Mouse (Mus musculus) spleen, adult 18-20 months (tissue): ENCODE measurements around the gene Sh2b1.

Experiments used
- DNase-seq, 2 experiments: peaks; one replicate each; pipeline ENCODE4 v3.0.0; 2022; ENCODE audit warnings: mixed read lengths in 2 of 2

The Sh2b1 gene

DNA sequence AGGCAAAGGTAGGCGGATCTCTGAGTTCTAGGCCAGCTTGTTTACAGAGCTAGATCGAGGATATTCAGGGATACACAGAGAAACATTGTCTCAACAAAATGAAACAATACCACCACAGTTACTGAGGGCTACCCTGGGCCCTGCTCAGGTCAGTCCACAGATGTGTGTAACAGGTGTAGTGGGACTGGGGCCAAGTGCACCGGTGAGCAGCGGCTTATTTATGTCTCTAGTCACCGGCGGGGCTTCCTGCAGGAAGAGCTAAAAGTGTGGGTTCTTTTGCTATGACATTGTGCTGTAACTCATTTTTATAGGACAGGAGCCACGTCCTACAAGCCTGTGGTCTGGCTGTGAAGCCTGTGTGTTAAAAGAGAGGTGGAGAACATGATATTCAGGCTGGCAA, 21.4 kb downstream of the Sh2b1 start:
- no peak for DNase-seq

DNA sequence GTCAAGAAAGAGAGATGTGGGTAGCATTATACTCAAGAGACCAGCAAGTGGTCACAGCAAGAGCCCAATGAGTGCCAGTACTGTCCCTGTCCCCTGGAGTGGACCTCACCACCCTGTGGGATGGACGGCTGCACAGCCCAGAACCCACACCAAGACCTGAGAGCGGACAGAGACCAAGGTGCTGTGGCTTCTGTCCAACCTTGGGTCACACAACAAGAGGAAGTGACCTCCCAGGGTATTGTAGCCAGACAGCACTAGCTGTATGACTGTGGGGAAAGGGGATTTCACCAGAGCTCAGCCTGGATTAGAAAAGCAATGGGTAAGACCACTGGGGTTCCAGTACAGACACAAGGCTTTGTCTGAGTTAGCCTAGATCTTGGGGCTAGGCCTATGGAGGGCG, 23.0 kb downstream of the Sh2b1 start:
- no peak for DNase-seq

DNA sequence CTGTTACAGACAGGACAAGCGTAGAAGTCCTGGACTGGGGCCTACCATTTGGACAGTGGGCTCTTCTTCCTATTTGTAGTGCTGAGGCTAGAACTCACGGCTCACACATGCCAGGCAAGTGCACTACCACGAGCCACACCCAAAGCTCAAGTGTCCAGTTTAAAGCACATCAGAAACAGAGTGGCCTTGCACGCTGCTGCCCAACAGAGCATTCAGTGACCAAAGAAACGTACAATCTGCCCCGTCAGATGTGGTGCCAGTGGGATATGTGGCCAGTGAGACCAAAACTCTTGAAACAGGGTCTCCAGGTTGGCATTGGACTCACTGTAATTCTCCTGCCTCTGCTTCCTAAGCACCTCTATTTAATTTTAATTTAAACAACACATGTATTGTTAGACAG, 24.6 kb downstream of the Sh2b1 start:
- DNase-seq, result no peak

DNA sequence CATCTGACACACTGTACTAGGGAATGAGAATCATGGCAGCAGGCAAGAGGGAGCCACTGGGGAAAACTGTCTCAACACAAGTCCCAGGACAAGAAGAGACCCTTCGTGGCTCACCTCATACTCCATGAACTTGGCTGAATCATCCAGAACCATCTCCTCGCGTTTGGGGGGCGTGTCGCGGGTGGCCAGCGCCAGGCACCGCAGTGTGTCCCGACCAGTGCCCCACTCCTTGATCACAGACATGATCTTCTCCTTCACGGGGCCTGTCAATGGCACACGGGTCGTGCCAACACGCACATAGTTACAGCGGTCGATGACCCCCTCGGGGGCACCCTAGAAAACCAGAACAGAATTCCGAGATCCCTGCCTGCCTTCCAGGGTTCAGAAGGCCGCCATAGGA, 25.2 kb downstream of the Sh2b1 start:
- no peak for DNase-seq

DNA sequence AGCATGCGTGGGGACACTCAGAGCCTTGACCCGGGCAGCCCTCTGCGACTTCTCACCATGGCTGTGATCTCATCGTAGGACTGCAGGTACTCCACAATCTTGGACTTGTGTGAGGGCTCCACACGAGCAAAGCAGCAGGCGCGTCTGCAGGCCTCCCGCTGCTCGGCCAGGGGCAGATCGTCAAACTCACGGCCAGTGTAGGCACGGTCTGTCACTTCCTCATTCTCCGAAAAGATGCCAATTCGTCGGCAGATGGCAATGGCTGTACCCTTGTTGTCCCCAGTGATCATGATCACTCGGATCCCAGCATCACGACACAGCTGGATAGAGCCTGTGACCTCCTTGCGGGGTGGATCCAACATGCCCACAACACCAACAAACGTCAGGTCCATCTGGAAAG, 26.7 kb downstream of the Sh2b1 start:
- no peak for DNase-seq

DNA sequence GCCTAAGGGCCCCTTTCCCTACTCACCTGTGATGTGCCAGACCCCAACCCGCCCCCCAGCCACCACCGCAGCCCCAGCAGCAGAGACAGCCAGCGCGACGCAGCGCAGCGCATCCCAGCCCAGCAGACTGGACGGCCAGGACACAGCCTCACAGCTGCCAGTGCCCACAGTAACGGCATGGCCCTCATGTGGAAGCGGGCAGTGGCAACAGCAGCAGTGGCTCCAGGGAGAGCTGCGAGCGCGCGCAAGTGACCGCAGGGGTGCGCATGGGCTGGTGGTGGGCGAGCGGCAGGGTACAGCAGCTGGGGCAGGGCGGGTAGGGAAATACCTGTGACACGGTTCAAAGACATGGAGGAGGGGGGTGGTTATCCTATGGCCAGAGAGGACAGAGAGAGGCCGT, 29.0 kb downstream of the Sh2b1 start:
- DNase-seq, result no peak

DNA sequence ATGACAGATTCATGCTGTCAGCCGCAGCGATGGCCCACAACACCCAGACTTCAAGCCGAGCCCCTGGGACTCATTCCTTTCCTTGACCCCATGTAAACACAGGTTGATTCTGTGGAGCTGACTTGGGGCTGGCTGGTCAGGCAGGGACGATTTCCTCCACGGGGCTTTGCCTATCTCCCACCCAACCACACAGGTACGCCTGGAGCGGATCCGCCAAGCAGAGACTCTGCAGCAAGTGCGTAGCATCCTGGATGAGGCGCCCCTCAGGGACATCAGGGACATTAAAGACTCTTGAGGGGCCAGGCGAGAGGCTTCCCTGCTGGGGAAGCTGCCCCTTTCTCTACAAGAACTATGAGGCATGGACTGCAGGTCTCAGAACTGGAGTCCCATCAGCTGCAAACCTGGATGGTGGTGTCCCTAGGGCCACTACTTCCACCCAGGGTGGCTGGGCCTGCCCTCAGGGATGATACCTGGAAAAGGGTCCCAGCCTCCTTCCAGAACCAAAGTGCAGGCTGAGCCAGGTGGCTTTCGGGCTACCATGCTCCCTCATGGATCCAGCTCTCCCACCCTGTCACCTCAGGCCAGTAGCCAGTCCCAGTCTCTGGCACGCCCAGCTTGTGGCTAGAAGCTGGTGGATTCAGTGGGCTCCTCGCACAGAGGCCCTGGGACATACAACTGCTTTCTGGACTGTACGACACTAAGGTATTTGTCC, 30.0 kb downstream of the Sh2b1 start:
- no peak for DNase-seq

DNA sequence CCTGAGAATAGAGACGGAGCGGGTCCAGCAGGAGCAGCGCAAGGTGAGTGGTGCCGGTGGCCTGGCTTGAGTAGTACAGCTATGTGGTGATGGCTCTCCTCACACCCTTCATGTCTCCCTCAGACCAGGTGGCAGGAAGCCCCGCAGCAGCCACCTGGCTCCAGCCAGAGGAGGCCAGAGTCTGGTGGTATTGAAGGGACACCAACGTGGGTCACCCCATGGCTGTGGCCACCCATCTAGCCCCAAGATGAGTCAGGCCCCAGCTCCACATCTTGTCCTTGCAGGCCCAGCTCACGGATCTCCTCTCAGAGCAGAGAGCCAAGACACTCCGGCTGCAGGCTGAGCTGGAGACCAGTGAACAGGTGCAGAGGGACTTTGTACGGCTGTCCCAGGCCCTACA, 30.7 kb downstream of the Sh2b1 start:
- no peak for DNase-seq

DNA sequence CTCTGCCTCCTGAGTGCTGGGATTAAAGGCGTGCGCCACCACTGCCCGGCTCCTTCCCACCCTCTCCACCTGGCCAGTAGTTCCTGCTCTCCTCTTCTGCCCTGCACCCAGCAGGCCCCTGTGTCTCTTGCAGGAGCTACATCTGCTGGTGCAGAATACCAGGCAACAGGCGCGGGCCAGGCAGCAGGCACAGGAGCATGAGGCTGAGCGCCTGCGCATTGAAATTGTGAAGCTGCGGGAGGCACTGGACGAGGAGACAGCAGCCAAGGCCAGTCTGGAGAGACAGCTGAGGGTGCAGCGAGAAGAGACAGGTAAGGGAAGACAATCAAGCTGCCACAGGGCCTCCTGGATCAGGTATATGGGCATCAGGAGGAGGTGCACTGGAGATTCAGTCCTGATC, 31.2 kb downstream of the Sh2b1 start:
- no peak for DNase-seq

DNA sequence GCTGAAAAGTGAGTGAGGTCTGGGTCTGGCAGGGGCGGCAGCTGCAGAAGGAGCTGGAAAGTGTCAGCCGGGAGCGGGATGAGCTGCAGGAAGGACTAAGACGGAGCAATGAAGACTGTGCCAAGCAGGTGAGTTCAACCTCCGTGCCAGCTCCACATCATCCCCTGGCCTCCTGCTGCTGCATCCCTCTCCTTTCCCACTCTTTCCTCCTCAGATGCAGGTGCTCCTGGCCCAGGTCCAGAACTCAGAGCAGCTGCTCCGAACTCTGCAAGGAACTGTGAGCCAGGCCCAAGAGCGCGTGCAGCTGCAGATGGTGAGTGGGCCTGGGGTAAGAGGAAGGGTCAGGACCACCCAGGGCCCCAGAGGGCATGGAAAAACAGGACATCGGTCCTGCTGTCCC, 35.1 kb downstream of the Sh2b1 start:
- no peak for DNase-seq

DNA sequence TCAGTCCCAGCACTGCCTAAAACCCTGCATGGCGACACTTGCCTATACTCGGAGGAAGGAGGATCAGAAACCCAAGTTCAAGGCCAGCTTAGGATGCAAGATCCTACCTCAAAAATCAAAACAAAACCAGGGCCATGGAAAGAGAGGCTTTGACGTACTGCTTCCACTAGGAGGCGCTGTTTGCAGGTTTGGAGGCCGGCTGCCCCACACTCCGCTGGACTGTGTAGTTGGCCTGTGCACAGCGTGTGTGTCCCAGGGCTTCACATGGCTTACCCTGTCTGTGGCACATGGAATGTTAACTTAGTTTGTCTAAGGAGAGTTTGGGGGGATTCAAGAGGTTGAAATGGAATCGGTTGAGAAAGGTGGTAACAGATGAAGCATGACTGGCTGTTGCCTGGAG, 38.4 kb downstream of the Sh2b1 start:
- DNase-seq, result peak in 1 of 2 experiments; percentile 67

DNA sequence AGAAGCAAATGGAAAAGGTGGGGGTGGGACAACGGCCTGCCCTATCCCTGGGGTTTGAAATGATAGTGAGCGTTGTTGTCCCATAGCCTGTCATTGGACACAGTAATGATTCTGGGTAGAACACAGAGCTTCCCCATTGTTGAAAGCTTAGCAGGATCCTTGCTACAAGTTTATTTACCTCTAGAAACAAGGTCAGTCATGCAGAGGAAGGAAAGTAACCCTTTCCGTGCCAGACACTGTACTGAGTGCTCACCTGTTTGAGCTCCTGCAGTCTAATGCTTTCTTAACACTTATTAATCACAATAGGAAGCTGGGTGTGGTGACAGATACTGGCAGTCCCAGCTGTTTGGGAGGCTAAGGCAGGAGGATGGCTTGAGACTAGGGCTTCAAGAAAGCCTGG, 39.4 kb downstream of the Sh2b1 start:
- no peak for DNase-seq

DNA sequence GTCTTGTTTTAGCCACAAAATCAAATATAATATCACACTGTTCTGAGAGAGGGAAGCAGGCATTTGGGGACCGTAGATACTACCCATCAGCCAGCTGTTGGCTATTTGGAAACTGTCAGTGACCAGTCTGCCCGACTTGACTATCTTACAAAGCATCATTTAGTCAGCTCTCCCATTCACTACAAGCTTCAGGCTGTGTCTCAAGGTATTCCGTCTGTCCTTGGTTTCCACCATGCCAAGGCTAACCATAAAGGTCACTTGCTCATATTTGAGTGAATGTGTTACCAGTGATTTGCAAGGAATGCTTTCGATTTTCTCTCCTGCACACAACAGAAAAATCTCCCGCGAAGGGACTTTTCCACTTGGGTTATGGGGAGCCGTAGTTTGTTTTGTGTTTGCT, 40.5 kb downstream of the Sh2b1 start:
- no peak for DNase-seq

DNA sequence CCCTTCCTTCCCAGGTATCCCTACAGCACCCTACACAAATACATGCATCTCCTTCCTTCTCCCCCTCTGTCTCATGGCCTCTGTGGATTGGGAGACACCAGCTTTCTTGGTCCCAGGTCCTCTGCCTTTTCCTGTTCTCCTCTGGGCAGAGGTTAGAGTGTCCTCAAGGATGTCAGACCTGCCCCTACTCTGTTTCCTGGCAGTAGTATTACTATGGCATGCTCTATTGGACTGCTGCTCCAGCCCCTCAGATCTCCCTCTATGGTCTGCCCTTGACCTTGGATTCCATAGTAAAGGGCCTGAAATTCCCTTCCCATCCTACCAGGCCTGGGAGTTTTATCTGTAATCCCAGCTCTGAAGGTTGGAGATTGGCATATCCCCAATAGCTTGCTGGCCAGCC, 45.1 kb downstream of the Sh2b1 start:
- no peak for DNase-seq

DNA sequence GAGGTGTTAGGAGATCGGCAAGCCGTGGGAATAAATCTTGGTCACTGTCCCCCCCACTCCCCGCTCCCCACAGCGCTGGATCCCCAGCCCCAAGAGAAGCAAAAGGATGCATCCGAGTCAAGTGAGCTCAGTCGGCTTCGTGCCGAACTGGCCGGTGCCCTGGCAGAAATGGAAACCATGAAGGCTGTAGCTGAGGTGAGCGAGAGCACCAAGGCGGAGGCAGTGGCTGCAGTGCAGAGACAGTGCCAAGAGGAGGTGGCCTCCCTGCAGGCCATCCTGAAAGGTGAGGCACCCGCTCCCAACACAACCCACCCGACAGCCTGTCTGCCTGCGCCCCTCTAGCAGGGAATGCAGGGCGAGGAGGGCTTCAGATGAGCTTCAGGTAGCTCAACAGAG, 45.7 kb downstream of the Sh2b1 start:
- no peak for DNase-seq

DNA sequence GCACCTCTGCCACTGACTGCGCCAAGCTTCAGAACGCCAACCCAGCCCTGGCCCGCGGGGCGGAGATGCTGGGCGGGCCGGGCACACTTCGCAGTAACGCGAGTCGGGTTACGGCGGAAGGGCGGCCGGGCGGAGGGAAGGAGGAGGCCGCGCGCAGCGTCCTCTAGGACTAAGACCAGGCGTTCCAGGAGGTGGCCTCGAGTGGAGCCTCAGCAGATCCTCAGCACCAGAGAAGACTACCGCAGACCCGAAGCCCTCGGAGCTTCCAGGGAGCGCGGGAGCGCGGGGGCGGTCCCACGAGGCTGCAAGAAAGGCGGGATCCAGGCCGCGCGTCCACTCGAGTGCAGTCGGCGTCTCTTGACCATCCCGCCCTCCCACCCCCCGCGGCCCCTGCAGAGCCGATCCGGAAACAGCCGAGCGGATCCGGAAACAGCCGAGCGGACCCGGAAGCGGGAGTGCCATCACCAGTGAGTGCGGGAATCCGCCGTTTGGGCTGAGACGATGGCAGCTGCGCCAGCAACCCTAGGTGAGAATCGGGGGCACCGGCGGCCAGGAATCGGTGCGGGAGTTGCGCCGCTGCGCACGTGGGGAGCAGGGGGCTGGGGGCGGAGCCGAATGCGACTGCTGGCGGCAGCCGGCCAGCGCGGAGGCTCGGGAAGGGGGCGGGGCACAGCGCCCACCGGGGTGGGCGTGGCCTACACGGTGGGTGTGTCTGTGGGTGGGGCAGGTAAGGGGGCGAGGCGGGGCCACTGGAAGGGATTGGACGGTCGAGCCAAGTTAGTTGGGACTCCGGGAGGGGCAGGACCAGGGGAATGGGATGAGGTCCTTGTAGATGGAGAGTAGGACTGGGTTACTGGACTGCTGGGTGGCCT, 46.4 kb downstream of the Sh2b1 start, which contains the start of gene Rabep2:
Rabep2 (plus strand) TSS at position 129 of the 872 bp plus-strand sequence.
- peak; percentile 91 to 95 for DNase-seq

DNA sequence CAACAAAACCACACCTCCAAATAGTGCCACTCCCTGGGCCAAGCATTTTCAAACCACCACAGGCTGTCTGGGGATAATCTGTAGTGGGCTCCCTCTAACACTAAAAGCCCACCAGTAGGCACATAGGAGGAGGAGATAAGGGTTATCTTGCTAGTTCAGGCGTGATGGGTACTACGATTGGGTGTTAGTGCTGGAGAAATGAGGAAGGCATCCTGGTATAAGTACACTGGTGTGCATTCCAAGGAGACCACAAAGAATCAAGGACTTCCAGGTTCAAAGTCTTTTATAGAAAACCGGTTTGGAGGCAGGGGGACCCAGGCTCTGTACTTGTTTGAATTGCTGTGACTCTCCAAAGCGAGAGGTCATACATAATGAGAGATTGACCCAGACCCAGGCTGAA, 47.1 kb downstream of the Sh2b1 start:
- no peak for DNase-seq

DNA sequence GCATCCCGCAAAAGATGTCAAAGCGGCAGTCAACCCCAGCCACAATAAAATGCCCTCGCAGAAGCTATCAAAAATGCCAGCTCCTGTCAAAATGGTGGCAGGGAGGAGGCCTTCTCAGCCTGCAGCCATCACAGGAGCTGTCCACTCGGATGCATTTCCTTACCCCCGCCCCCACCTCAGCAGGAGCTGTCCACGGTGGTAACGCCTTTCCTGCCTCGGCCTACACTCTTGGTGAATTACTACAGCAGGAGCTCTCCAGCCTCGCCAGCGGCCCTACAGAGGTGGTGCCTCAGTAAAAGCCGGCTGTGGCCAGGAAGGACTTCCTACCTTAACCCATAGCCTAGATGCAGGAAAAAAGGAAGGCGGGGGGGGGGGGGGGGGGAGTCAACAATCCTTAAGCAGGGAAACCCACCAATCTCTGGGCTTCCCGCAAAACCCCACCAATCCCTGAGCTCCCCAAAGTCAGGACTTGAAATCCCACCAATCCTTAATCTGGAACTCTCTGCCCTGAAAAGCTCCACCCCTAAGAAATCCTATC, 47.8 kb downstream of the Sh2b1 start:
- no peak for DNase-seq

DNA sequence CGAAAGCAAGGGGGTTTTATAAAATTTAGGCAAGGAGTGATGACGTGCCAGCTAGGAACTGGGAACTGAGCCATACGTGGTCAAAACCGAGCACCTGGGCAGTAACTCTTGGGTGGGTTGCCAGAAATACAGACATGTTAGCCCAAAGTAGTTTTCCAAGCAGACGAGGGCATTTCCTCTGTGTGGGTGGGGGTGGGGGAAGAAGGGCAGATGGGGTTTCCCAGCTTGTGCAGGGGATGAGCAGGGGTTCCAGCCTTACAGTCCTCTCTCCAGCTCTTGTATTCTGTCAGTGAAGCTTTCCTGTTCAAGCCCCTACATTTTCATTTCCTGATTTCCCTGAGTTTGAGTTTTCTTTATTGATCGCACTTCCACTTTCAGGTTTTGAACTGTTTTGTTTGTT, 51.1 kb downstream of the Sh2b1 start:
- no peak for DNase-seq

DNA sequence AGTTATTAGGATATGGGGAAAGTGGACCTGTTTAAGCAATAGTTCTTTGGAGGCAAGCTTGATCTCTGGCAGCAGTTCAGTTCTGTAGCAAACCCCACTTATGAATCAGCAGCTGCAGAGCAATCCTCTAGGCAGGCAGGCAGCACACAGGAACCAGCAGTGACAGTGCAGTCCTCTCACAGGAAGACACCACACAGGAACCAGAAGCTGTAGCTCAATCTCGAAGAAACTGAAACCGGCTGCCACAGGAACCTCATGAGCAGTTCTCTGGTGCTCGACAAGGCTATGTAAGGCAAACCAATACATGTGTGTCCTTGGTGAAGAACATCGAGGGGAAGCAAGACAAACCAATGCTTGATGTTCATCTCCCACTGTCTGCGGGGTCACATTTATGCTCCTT, 53.5 kb downstream of the Sh2b1 start:
- peak; percentile 37 to 41 for DNase-seq

DNA sequence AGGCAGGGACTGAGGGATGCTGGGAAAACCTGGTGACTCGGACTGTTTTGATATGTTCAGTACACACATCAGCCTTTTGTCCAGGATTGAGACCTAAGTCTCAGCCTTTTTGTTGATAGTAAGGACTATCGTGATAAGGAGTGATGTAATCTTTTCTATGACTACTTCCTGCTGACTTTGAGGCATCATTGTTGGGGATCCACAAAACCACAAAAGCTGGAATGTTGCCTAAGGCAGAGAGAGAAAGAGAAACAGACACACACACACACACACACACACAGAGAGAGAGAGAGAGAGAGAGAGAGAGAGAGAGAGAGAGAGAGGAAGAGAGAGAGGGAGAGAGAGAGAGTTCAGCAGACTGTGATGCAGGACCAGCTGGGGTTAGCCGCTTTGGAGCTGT, 56.7 kb downstream of the Sh2b1 start:
- DNase-seq, result no peak

DNA sequence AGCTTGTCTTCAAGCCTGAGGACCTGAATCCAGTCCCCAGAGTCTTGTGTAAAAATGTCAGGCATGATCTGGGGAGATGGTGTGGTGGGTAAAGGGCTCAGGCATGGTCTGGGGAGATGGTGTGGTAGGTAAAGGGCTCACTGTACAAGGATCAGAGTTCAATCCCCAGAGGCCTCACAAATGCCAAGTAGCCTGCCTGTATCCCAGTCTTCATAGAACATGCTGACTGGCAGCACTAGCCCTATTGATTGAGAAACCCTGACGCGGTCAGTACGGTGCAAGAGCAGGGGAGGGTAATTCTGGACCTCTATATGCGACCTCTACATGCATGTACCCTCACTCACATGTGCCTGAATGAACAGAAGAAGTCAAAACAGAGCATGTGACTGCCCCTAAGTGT, 57.6 kb downstream of the Sh2b1 start:
- DNase-seq, result no peak

DNA sequence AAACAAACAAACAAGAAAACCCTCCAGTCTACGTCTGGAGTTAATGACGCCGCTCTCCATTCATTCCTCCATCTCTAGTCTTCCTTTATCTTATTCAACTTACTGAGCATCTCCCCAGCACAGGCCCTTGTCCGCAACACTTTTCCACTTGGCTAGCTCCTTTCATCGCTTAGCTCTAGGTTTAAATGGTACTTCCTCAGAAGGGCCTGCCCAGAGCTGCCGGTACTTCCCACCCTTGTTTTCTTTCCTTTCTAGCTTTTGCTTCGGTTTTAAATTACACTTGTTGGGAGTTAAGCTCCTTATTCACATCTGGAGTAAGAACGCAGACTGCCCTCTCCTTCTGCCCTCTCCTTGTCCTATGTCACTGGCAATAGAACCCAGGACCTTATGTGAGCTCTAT, 58.2 kb downstream of the Sh2b1 start:
- DNase-seq, result peak; percentile 24 to 45
